Mouse (Mus musculus): ENCODE results near the gene Tnip1.
A peak's percentile ranks its signal among the peaks of the same experiment; 100 is the strongest.

Tnip1 gene

GRCm38 (mm10) chr11:54879922-54880321 is 82.8 kb downstream of the Tnip1 start:
- DNase-seq (ENCODE audit: low spot score in 2 of 2): no peak

- DNase-seq (ENCODE audit: low spot score in 2 of 2): peak; percentile 47 to 70
Measured at GRCm38 (mm10) chr11:54879434-54879833, 83.3 kb downstream of the Tnip1 start.

- no peak for DNase-seq (ENCODE audit: low spot score in 2 of 2)
Measured at GRCm38 (mm10) chr11:54878893-54879292, 83.8 kb downstream of the Tnip1 start.

DNA sequence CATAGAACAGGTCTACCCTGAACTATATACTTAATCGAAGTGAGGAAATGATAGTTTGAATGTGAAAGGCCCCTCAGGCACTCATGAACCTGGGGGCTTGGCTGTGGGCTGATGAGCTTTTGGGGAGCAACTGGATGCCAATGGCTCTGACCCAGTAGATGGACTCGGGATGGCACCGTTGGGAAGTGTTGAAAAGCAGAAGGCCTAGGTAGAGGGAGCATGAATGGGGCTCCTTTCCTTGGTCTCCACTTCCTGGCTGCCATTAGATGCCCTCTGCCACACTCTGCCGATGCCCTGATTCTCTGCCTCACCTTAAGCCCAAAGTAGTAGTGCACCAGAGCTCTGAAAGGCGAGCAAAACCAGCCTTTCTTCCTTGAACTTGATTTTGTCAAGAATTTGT is 86.7 kb downstream of the Tnip1 start:
- no peak for DNase-seq (ENCODE audit: low spot score in 2 of 2)

- DNase-seq (ENCODE audit: low spot score in 2 of 2): no peak
Measured at GRCm38 (mm10) chr11:54871831-54872537, 90.7 kb downstream of the Tnip1 start.

DNA sequence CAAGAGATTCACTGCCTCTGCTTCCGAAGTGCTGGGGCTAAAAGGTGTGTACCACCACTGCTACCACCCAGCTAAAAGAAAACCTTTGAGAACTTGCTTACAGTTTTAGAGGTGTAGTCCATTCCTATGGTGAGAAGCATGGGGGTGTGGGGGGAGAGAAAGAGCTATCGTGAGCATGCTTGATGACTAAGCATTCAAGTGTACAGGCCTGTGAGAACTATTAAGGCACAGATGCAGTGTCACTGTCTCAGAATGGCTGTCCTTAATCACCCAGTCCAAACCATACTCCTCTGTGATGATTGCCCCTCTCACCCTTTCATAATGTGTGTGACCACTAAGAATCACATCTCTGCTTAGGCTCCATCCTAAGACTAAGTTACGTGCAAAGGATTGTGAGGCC is 93.4 kb downstream of the Tnip1 start:
- no peak for DNase-seq (ENCODE audit: low spot score in 2 of 2)

DNA sequence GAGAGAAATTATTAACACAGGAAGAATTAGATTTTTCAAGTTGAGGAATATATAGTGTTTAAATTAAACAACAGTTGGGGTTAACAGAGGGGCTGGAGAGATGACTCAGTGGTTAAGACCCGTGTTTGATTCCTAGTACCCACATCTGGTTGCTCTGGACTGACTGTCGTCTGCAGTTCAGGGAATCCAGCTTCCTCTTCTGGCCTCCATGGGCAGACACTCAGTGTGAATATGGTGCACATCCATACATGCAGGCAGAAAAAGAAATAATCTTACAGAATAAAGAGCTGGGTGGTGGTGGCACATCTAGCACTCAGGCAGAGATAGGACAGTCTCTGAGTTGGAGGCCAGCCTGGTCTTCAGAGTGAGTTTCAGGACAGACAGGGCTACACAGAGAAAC is 94.3 kb downstream of the Tnip1 start:
- no peak for DNase-seq (ENCODE audit: low spot score in 2 of 2)

DNA sequence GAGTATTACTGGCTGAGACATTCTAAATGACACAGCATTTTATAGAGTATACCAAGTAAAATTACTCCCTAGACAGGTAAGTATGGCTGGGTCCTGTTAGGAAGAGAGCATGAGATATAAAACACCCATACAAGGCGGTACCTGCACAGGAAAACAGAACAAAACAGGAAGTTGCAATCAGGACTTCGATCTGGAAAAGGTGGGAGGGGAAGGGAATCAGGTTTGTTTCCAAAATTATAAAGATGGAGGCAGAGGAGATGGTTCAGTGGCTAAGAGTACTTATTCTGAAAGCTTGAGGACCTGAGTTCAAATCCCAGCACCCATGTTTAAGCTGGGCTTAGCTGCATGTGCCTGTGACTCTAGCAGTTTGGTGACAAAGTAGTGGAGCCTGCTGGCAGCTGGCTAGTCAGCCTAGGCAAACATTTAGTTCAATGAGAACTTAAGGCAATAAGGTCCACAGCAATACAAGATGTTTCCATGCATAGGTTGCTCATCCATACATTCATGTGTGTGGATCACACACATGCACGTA is 94.7 kb downstream of the Tnip1 start:
- DNase-seq (ENCODE audit: low spot score in 2 of 2): no peak

- peak; percentile 28 to 32 for DNase-seq (ENCODE audit: low spot score in 2 of 2)
Measured at GRCm38 (mm10) chr11:54867049-54867385, 95.7 kb downstream of the Tnip1 start.

DNA sequence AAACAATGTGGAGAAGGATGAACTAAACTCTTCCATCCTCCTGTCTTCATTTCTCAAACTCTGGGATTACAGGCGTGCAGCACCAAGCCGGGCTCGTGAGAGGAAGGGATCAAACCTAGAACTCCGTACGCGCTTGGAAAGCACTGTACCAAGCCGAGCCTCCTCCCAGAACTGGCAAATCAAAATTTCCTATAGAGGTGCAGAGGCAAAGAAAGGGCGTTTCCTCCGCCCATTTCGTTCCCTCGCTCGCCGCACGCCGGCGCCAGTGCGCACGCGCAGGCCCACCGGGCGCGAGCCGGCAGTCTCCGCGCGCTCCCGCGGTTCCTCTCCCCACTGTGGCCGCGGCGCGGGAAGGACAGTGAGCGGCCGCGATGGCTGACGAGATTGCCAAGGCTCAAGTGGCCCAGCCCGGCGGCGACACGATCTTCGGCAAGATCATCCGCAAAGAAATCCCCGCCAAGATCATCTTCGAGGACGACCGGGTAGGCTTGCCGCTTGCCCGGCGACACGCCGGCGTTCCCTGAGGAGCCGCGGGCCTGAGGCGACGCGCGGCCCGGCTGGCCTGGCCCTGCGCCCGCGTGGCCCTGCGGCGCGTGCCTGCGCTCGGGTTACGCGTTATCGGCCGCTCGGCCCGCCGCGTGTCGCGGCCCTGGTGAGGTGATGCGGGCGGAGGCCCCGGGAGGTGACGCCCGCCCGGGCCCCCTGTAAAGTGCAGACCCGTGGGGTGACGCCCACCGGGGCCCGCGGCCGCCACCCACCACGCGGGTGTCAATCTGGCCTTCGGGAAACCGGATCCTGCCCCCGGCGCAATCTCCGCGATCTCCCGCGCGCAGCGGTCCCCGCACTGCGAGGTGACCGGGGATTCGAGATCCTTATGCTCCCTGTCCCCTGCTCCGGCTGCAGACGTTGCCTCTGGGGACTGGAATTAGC is 96.3 kb downstream of the Tnip1 start, which contains the start of gene Hint1:
Hint1 (plus strand) TSS at position 265 of the 930 bp plus-strand sequence.
- peak; percentile 91 to 92 for DNase-seq (ENCODE audit: low spot score in 2 of 2)

GRCm38 (mm10) chr11:54865330-54866085 is 97.2 kb downstream of the Tnip1 start:
- DNase-seq (ENCODE audit: low spot score in 2 of 2): no peak

DNA sequence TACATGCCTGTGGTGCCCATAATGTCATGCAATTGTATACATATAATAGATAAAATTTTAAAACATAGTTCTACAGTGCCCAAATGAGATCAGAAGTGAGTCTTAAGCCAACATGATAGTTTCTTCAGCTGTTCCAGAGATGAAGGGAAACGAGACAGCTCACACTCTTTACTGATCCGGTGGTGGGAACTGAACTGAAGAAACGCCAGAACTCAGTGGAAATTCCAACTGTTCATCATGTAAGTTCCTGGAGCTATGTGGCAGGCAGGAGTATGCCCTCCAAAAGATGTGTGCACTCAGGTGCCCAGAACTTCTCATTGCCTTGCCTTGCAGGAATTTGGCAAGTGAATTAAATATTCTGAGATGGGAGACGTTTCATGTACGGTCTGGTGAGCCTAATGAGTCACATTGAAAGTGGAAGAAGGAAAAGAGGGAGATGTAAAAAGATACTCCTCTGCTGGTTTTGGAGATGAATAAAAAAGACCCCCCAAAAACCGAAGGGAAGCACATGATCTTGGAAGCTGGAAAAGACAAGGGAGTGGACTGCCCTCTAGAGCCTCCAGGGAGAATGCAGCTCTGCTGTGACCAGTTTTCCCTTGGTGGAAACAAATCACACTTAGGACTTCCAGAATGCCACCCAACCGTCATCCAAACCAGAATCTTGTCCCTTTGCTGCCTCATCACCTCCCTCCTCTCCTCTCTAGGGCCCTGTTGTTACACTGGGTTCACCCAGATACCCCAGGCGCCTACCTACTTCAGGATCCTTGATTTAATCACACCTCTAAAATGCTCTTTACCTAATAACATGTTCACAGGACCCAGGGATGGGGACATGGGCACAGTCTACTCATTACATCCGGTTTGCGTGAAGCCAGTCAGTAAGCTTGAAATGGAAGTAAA is 99.8 kb downstream of the Tnip1 start:
- DNase-seq (ENCODE audit: low spot score in 2 of 2): peak in 1 of 2 experiments; percentile 47

DNA sequence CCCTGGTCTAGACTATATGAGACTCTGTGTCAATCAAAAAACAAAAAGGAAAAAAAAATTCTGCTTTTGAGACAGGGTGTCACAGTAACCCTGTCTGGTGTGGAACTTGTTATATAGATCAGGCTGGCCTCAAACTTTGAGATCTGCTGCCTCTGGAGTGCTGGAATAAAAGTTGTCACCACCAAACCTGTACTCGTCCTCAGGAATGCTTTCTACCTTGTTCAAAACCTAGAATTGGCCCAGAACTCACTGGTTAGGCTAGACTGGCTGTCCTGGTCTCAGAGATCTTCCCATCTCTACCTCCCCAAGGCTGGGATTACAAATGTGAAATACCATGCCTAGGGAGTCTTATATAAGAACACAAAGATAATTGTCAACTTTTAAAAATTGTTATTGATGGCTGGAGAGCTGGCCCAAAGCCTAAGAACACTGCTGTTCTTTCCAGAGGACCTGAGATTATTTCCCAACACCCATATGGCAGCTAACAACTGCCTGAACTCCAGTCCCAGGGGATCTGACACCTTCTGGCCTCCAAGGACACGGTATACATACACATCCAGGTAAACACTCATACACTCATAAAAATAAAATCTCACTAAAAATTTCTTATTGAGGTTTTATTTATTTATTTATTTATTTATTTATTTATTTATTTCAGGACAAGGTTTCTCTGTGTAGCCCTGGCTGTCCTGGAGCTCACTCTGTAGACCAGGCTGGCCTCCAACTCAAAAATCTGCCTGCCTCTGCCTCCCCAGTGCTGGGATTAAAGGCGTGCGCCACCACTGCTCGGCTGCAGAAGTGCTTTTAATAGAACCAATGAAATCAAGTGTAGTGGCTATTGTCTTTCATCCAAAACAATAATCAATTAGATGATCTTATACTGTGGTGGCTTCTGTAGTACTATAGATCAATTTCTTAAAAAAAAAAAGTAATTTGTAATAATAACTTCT is 101.0 kb downstream of the Tnip1 start:
- no peak for DNase-seq (ENCODE audit: low spot score in 2 of 2)
